Mouse (Mus musculus) effector memory CD4-positive, alpha-beta T cell, adult 7 months (primary cell): Measurements from ENCODE around the gene 4930430F08Rik. TPM values are rescaled to one million over a fixed set of nuclear protein-coding genes. Genes with fewer than 3 reads are reported as not detected.

Source experiments
- polyA plus RNA-seq: library from polyadenylated mRNA; unstranded; fragments of 100-300 nt; shearing (Covaris generic); gene quantifications from one replicate; pipeline ENCODE4 v1.2.1, GENCODE M21; 2017

4930430F08Rik gene
- 7.2 TPM for polyA plus RNA-seq

DNA sequence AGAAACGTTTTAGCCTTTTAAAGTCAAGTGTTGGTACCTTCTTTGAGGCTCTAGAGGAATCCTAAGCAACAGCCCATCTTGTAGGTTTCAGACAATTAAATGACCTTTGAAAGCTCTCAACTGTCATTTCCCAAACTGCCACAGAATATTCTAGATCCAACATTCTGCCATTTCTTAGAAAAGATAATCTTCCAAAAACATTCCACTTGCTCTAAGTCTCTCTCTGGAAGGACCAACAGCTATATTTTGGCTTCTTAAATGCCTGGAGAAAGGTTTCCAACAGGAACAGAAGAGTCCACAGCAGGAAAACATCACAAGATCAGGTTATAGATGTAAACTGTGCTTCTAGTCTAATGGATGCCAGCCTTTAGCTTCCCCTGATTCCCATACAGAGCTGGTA lies at the start of gene 4930430F08Rik, which contains the start of gene 1700017N19Rik:
Gene 4930430F08Rik, minus strand, starts transcription at position 101 of the 400 bp plus-strand sequence.
Gene 1700017N19Rik, plus strand, starts transcription at position 162 of the 400 bp plus-strand sequence.

Other genes with a start within 250 kb of the 4930430F08Rik start
- gene Gm4302, start 249.6 kb downstream of the 4930430F08Rik start, polyA plus RNA-seq, result 0.61 TPM
- gene Gm4303, start 244.5 kb downstream of the 4930430F08Rik start, polyA plus RNA-seq, result not detected
- gene Gm4305, start 239.3 kb downstream of the 4930430F08Rik start, polyA plus RNA-seq, result not detected
- not detected for gene Gm4307, start 229.1 kb downstream of the 4930430F08Rik start, polyA plus RNA-seq
- 0.82 TPM for gene Gm4312, start 207.9 kb downstream of the 4930430F08Rik start, polyA plus RNA-seq
- gene Tmtc3, start 103.1 kb downstream of the 4930430F08Rik start, polyA plus RNA-seq, result 3.2 TPM
- gene Cep290, start 102.9 kb downstream of the 4930430F08Rik start, polyA plus RNA-seq, result 3.0 TPM
- 0.37 TPM for gene 1700017N19Rik, start 61 bp upstream of the 4930430F08Rik start, polyA plus RNA-seq